Mouse (Mus musculus) midbrain, embryonic 13.5 days (tissue): ENCODE results near the gene Rhbdl2. TPM values are rescaled to one million over a fixed set of nuclear protein-coding genes. Genes with fewer than 3 reads are reported as not detected.

Source experiments
- ATAC-seq: fragments of 200-750 bp; cut with Nextera tagmentation; 2 replicates; pipeline ENCODE4 v1.8.0; 2017; ENCODE audit warnings: mild to moderate bottlenecking, moderate TSS enrichment, moderate library complexity
- H3K27ac ChIP-seq: fragments of 300-500 bp; sonication (generic); 2 replicates; pipeline ENCODE4 v1.5.1; 2015; ENCODE audit warnings: inconsistent platforms, mild to moderate bottlenecking, moderate library complexity
- H3K27me3 ChIP-seq: fragments of 300-500 bp; sonication (generic); 2 replicates; pipeline ENCODE4 v1.6.1; 2015; ENCODE audit warnings: mild to moderate bottlenecking, inconsistent platforms
- H3K36me3 ChIP-seq: fragments of 300-500 bp; sonication (generic); 2 replicates; pipeline ENCODE4 v1.6.1; 2015; ENCODE audit warnings: mild to moderate bottlenecking, inconsistent platforms
- H3K4me1 ChIP-seq: fragments of 300-500 bp; sonication (generic); replicated peaks from 2 replicates; pipeline ENCODE4 v1.6.1; 2015; ENCODE audit warnings: inconsistent platforms
- H3K4me2 ChIP-seq: fragments of 300-500 bp; sonication (generic); replicated peaks from 2 replicates; pipeline ENCODE4 v1.6.1; 2015; ENCODE audit warnings: moderate library complexity, mild to moderate bottlenecking, inconsistent platforms
- H3K4me3 ChIP-seq: fragments of 300-500 bp; sonication (generic); replicated peaks from 2 replicates; pipeline ENCODE4 v1.5.1; 2015; ENCODE audit warnings: mild to moderate bottlenecking, inconsistent platforms
- H3K9ac ChIP-seq: fragments of 300-500 bp; sonication (generic); replicated peaks from 2 replicates; pipeline ENCODE4 v1.6.1; 2015; ENCODE audit warnings: mild to moderate bottlenecking, inconsistent platforms
- H3K9me3 ChIP-seq: fragments of 300-500 bp; sonication (generic); 2 replicates; pipeline ENCODE4 v1.6.1; 2016; ENCODE audit warnings: mild to moderate bottlenecking, inconsistent platforms
- WGBS: fragments of 180-500 bp; shearing (Covaris S2); methylation state at CpG from one replicate; pipeline ENCODE4 v1.1.7; 2015; 5-methylcytosine and 5-hydroxymethylcytosine counted together
- polyA plus RNA-seq: library from polyadenylated mRNA; unstranded; fragments of >200 nt; fragmentation: Nextera tagmentation; extraction: Ambion mirVana; gene quantifications from 2 replicates; pipeline ENCODE4 v1.2.1, GENCODE M21; 2015

The Rhbdl2 gene
- polyA plus RNA-seq, 1 experiment from 2014 or later, result 1.4 TPM

- no peak overlapping the region for H3K4me3 ChIP-seq
- no peak overlapping the region for H3K27ac ChIP-seq
- no peaks in the 10 kb centered on the region for H3K4me1 ChIP-seq
- no peaks in the 10 kb centered on the region for H3K27me3 ChIP-seq
- H3K9me3 ChIP-seq, result no peaks in the 10 kb centered on the region
- H3K36me3 ChIP-seq, result no peaks in the 10 kb centered on the region
- H3K9ac ChIP-seq, result no peak overlapping the region
- H3K4me2 ChIP-seq, result no peak overlapping the region
- WGBS, result 90% methylated on average over 8 of the region's 8 CpGs
- ATAC-seq, result no peak
Observed at GRCm38 (mm10) chr4:123842126-123842525, 54.5 kb downstream of the Rhbdl2 start.

- Histone ChIP-seq H3K27me3 (no peaks in the 10 kb centered on the region), H3K4me3 (no peak overlapping the region), H3K9me3 (no peaks in the 10 kb centered on the region), H3K27ac (no peak overlapping the region), H3K9ac (no peak overlapping the region), H3K4me2 (no peak overlapping the region), H3K36me3 (no peaks in the 10 kb centered on the region), H3K4me1 (no peaks in the 10 kb centered on the region)
- 56% methylated on average over 4 of the region's 4 CpGs for WGBS
- no peak for ATAC-seq
Observed at GRCm38 (mm10) chr4:123856888-123857287, 69.2 kb downstream of the Rhbdl2 start.

DNA sequence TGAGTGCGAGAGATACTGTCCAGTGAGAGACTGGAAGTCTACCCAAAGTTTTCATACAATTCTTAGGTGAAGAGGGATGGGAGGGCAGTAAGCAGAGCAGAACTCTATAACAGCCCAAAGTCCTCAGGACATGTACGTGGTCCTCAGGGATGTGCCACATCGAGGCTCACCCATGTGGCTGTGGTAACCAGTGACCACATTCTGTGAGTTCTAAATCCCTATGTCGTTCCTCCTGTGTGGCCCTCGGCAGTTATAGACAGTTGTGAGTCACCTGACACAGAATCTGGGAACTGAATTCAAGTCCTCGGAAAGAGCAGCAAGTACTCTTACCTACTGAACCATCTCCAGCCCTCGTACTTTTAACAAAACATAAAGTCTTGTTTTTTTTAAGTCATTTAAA, 70.4 kb downstream of the Rhbdl2 start:
- Histone ChIP-seq H3K4me2 (no peak overlapping the region), H3K4me3 (no peak overlapping the region), H3K4me1 (no peaks in the 10 kb centered on the region), H3K9ac (no peak overlapping the region), H3K27me3 (no peaks in the 10 kb centered on the region), H3K36me3 (no peaks in the 10 kb centered on the region), H3K9me3 (no peaks in the 10 kb centered on the region), H3K27ac (no peak overlapping the region)
- 92% methylated on average over 7 of the region's 7 CpGs for WGBS
- ATAC-seq, result no peak

GRCm38 (mm10) chr4:123859379-123859778, 71.7 kb downstream of the Rhbdl2 start, which contains the start of gene 4933427I04Rik:
Gene 4933427I04Rik (plus strand): TSS chr4:123859679.
- Histone ChIP-seq H3K9ac (no peak within 1 kb of the TSS), H3K9me3 (no peaks in the 10 kb centered on the region), H3K36me3 (no peaks in the 10 kb centered on the region), H3K4me1 (no peaks in the 10 kb centered on the region), H3K27ac (no peak within 1 kb of the TSS), H3K27me3 (no peaks in the 10 kb centered on the region), H3K4me3 (no peak within 1 kb of the TSS), H3K4me2 (no peak within 1 kb of the TSS)
- 80% methylated on average over 3 of the region's 3 CpGs for WGBS
- ATAC-seq, result no peak

DNA sequence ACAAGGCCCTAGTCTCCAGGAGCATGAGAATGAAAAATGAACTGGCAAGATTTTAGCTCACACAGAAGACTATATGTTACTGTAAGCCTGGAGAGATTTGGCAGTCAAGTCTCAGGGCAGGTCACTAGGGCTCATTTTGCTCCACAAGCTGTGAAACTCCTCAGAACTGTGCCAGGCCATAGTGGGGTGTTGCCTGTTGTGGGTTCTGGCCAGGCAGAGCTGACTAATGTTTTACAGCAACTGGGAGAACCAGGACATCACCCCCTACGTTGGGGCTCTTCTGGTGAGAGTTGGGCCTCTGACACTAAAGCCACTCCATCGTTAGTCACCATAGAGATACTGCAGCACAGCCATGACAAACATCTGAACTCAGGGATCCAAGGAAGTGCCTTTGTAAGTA, 72.1 kb downstream of the Rhbdl2 start:
- 73% methylated on average over 2 of the region's 2 CpGs for WGBS
- no peaks in the 10 kb centered on the region for H3K9me3 ChIP-seq

GRCm38 (mm10) chr4:123860621-123861020, 72.9 kb downstream of the Rhbdl2 start:
- H3K9ac ChIP-seq, result no peak overlapping the region
- no peak overlapping the region for H3K4me3 ChIP-seq
- no peak overlapping the region for H3K27ac ChIP-seq
- no peaks in the 10 kb centered on the region for H3K9me3 ChIP-seq
- no peaks in the 10 kb centered on the region for H3K36me3 ChIP-seq
- H3K4me1 ChIP-seq, result no peaks in the 10 kb centered on the region
- no peak for ATAC-seq
- 84% methylated on average over 5 of the region's 5 CpGs for WGBS
- H3K27me3 ChIP-seq, result no peaks in the 10 kb centered on the region
- no peak overlapping the region for H3K4me2 ChIP-seq

More for the DNA sequence above, 72.1 kb downstream of the Rhbdl2 start:
- Histone ChIP-seq H3K4me1 (no peaks in the 10 kb centered on the region), H3K9ac (no peak overlapping the region), H3K36me3 (no peaks in the 10 kb centered on the region), H3K4me3 (no peak overlapping the region), H3K27ac (no peak overlapping the region), H3K4me2 (no peak overlapping the region), H3K27me3 (no peaks in the 10 kb centered on the region)
- ATAC-seq, result no peak

Other genes starting within 250 kb of the Rhbdl2 start
- gene Macf1, start 103.5 kb upstream of the Rhbdl2 start, polyA plus RNA-seq, result 74.9 and 75.4 TPM in 2 replicates
- gene Ndufs5, start 69.7 kb upstream of the Rhbdl2 start, polyA plus RNA-seq, result 394 TPM in 2 replicates
- gene Akirin1, start 37.5 kb upstream of the Rhbdl2 start, polyA plus RNA-seq, result 91.2 and 93.4 TPM in 2 replicates
- gene 4933427I04Rik, start 71.8 kb downstream of the Rhbdl2 start, polyA plus RNA-seq, result 0.12 TPM in 1 of 2 replicates, not detected in the other
- gene Mycbp, start 117.0 kb downstream of the Rhbdl2 start, polyA plus RNA-seq, result 44.2 and 49.4 TPM in 2 replicates
- 45.0 and 45.5 TPM in 2 replicates for gene Rragc, start 129.6 kb downstream of the Rhbdl2 start, polyA plus RNA-seq
- not detected in 2 replicates for gene 4930535I16Rik, start 130.1 kb downstream of the Rhbdl2 start, polyA plus RNA-seq